Mouse (Mus musculus) ES-CJ7 (cell line): ENCODE measurements at regions not wholly inside any gene's neighbourhood (a gene's known extent, or its start where the extent isn't known, plus 50 kb on each side); places are given as distances from the start of the nearest gene placed in this dataset.

Source experiments
- DNase-seq: peaks from one replicate; pipeline ENCODE4 v3.0.0; 2011; ENCODE audit warnings: low read depth, low spot score

DNA sequence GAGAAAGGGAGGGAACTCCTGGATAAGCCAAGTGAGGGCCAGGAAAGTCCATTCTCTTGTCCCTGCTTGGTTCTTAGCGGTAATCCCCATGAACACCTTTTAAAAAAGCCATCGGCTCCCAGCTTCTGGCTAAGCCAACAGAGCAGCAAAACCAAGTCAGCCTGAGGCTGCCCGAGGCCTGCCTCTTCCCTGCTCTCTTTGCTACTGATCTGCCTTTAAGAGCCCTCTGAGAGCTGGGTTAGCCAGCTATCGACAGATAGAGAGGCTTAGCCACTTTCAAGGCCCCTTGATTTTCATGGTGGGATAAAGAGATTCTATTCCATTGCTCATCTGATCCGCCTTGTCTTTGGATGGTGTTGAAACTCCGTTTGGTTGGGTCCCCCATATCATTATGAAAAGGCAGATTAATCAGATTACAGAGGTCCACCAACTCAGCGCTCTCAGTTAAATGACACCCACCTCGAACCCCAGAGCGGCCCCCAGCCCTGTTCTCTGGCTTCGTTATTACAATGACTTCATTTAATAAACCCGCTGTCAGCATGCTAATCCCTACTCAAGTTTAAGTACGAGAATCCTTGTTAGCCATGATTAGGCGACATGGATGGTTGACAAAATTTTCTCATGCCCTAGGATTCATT lies 66.1 kb downstream of the Slc4a3 start:
- no peak for DNase-seq

DNA sequence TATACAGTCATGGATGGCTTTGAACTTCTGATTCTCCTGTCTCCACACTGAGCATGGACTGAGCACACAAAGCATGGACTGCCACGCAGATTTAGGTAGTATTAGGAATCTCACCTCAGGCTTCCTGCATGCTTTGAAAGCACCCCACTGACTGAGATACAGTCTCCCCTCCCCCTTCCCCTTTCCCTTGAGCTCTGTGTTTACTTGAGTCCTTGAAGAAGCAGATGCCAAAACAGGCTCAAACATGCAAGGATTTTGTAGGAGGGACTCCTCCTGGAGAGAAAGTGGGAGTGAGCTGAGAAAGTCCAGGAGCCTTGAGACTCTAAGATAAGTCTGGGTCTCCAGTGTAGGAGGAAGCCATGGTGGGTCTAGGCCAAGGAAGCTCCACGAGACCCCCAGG lies 67.1 kb downstream of the Slc4a3 start:
- DNase-seq: no peak

- no peak for DNase-seq
Observed at GRCm38 (mm10) chr1:75616971-75617370, 70.9 kb downstream of the Slc4a3 start.

DNA sequence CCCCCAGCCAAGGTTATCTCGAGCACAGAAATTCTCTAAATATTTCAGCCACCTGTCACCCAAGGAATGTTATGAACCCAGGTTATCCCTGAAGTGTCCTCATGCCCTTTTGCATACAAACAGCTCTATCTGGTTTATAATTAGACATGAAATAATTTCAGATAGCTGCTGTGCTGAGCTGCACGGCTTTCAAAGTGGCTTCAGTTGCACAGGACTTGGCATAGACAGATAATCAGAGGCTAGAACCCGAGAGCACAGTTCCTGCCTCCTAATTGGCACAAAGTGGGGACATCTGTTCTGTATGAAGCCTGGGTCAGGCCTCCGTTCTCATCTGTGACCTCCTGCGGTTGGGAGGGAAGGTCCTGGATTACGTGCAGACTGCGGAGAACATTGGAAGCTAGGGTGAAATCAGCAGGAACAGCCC lies 72.3 kb downstream of the Slc4a3 start:
- DNase-seq: no peak

DNA sequence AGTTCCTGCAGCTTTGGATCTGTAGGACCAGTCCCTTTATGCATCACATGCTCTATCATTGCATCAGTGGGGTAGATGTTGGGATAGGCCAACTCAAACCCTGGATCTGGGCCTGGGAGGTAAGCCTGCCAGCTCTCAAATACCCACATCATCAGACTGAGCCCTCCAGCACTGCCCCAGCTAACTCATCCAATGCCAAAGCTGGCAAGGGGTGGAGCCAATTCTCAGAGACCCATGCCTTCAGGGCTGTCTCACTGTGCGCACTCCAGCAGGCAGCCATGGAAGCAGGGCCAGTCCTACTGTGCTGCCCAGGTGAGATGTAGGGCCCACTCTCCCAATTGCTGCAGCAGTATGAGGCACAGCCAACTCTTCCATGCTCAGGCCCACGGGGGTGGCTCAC lies 84.2 kb downstream of the Slc4a3 start:
- DNase-seq: no peak

DNA sequence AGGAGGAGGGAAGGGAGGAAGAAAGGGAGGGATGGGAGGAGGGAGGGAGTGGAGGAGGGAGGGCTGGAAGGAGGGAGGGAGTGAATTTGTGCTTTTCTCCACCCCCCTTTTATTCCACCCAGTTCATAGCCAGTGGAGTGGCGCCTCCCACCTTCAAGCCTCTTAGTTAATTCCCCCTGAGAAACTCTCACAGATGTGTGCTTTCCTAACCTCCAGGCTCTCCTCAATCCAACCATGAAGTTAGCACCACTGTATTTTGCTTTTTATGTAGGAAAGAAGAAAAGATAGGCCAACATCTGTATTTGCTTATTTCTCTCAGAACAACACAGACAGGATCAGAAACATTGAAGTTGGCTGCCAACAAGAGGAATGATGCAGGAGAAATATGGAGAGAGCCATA lies 85.7 kb downstream of the Slc4a3 start:
- no peak for DNase-seq

DNA sequence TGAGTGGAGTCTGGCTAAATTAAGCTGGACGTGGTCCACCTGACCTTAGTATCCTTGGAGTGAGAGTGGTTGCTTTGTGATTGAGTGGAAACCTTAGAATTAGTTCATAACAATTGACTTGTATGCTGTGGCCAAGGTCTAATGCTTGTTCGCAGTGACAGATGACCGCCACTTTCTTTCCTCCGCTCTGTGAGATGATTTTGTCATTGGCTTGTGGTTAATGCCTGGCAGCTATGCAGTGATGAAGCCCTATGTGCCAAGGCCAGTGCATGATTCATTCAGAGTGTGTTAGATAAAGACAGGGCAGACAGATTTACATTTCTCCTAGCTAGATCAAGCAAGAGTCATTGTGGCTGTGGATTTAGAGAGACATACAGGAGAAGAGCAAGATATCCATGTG lies 89.5 kb downstream of the Slc4a3 start:
- no peak for DNase-seq

GRCm38 (mm10) chr1:75639031-75640001 lies 93.2 kb downstream of the Slc4a3 start:
- DNase-seq: no peak

DNA sequence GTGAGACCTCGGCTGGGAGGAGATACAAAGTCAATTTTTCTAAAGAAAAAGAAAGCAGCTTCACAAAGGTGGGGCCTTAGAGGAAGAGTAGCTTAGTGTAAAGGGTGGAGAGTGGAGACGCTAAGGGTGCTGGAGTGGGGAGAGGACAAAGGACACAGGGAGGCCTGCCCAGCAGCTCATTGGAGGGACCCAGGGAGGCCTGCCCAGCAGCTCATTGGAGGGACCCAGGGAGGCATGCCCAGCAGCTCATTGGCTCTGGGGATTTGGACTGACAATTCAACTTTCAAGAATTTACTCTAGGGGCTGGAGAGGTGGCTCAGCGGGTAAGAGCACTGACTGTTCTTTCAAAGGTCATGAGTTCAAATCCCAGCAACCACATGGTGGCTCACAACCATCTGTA lies 96.4 kb downstream of the Slc4a3 start:
- peak; percentile 66 for DNase-seq

GRCm38 (mm10) chr1:75652547-75652946 lies 106.5 kb downstream of the Slc4a3 start:
- DNase-seq: peak; percentile 73

DNA sequence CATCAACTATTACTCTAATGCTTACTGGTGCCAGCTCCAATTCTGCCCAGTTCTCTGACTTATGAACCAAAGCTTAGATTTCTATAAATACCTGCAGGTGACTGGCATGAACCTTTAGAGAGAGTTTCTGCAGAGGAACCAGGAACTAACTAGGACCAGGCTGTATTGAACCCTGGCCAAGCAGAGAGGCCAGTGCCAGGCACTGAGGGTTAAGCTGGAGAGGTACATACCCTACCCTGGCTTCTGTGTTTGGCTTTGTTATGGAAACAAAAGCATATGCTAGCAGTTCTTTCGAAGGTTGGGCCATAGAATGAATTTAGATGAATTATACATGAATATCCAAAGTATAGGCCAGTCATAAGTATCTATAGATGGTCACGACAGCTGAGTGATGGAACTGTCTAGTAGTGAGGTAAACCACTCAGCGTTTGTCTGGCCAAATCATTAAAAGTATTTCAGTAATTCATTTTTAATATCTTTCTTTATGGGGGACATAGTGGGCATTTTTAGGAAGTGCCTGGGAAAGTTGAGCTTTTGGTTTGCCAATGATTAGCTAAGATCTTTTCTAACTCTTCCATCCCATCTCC lies 107.0 kb downstream of the Slc4a3 start:
- no peak for DNase-seq

- DNase-seq: peak; percentile 71
Observed at GRCm38 (mm10) chr1:75653671-75654076, 107.6 kb downstream of the Slc4a3 start.

DNA sequence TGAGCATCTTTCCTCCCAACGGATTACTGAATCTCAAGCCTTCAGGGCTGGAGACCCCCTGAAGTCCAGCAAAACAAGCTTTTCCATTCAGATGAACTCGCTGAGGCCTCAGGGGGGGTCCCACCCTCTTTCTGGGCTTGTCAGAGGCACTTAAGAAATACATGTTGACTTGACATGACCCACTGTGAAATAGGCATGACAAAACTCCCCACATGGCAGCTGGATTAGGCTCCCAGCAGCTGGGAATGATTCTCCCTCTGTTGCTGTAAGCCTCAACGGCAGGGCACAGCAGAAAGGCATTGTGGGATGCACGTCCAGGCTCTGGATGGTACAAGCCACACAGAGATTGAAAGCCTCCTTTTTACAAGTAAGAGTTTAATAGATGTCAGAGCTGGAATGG lies 110.5 kb downstream of the Slc4a3 start:
- no peak for DNase-seq

GRCm38 (mm10) chr1:75660336-75661100 lies 114.5 kb downstream of the Slc4a3 start:
- DNase-seq: no peak

DNA sequence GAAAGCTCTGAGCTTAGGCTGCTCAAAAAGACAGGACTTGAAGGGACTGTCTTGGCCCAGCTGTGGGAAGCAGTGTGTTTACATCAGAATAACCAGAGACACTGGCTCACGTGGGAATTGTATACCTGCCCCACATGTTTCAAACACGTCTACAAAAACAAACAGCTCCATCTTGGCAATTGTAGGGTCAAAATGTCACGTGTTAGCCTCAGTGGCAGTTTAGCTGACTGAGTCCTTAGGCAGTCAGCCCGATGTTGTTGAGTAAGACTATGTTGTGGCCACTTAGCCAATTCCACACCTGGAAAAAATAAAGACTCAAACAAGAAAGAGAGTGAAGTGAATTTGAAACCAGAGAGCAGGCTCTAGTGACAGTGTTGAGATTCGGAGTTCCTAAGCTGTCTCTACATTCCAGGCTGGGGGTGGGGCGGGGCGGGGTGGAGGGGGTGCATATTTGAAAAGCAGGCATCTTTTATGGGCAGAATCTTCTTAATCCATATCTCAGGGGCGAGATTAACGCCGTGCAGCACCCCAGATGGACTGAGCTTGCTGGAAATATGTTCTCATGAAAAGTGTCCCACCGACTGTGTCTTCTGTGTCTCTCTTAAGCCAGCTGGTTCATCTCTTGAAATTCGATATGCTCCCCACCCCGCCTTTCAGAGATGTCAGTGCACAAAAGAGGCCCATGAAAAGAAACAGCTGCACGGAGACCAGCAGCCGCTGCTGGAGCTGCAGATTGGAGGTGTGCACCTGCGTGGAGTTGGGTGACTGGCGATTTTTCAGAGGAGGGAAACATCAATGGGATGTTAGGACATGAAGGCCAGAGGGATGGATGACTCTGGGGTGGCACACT lies 116.3 kb downstream of the Slc4a3 start:
- peak; percentile 56 for DNase-seq

GRCm38 (mm10) chr1:75667736-75668269 lies 121.7 kb downstream of the Slc4a3 start:
- peak; percentile 48 for DNase-seq

DNA sequence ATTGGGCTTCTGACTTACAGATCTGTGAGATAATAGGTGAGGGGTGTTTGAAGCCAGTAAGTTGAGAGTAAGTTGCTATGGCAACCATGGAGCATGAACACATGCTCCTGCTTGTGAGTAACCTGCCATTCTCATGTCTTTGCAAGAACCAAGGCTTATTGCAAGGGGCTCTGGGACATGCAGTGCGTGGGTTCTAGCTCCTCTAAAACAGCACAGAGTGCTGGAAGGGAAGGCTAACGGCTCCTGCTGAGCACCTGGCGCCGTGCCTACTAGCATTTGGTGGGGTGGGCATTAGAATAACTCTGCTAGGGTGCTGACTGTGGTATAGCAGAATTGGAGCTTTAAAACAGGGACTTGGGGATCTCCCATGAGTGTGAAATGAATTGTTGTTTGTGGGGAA lies 130.2 kb downstream of the Slc4a3 start:
- DNase-seq: no peak

DNA sequence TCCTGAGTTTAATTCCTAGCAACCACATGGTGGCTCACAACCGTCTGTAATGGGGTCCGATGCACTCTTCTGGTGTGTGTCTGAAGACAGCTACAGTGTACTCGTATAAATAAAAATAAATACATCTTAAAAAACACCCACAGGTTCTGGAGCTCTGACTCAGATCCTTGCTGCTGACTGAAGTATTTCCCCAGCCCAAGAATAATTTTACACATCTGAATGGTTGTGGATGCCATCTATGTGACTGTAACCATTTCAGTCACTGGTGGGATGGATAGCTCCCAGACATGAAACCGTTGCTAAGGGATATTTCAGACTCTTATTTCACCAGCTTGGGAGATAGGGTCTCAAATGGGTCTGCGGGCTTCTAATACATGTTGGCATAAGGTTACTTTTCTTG lies 131.6 kb downstream of the Slc4a3 start:
- DNase-seq: no peak

GRCm38 (mm10) chr1:75678279-75678678 lies 132.2 kb downstream of the Slc4a3 start:
- no peak for DNase-seq

- DNase-seq: no peak
Observed at GRCm38 (mm10) chr1:75680366-75680765, 134.3 kb downstream of the Slc4a3 start.

DNA sequence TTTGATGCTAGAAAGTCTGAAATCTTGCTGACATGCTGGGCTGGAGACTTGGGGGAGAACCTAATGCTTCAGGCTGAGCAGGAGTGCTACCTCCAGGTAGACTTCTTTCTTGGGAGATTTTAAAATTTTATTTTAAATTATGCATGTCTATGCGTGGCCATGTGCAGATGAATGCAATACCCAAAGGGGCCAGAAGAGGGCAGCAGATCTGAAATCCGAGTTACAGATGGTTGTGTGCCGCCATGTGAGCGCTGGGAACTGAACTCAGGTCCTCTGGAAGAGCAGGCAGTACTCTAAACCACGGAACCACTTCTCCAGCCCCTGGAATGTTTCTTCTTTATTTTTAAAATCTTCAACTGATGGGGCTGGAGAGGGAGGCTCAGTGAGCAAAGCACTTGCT lies 135.8 kb downstream of the Slc4a3 start:
- no peak for DNase-seq
